Mouse (Mus musculus) CH12.LX (cell line): ENCODE data around the gene Ugt1a2.

Source experiments
- CTCF ChIP-seq, 2 experiments: IDR thresholded peaks in 1 of 2; conservative IDR thresholded peaks in 1 of 2; 2 replicates each; pipeline ENCODE4 v1.5.1; 2011 to 2012; ENCODE audit warnings: low read depth in 2 of 2, low read length in 2 of 2, improper control_type of control experiment in 1 of 2, inconsistent platforms in 1 of 2, mild to moderate bottlenecking in 1 of 2, moderate library complexity in 1 of 2
- ELF1 ChIP-seq: IDR thresholded peaks from 2 replicates; pipeline ENCODE4 v1.6.1; 2014; ENCODE audit warnings: low read depth, mild to moderate bottlenecking, inconsistent platforms, low read length, improper control_type of control experiment
- EP300 ChIP-seq: IDR thresholded peaks from 2 replicates; pipeline ENCODE4 v1.6.1; 2011; ENCODE audit warnings: low read length, improper control_type of control experiment
- ETS1 ChIP-seq: conservative IDR thresholded peaks from 2 replicates; pipeline ENCODE4 v1.6.1; 2012; ENCODE audit warnings: low read depth, mild to moderate bottlenecking, inconsistent platforms, low read length, improper control_type of control experiment, moderate library complexity
- IRF4 ChIP-seq: IDR thresholded peaks from 2 replicates; pipeline ENCODE4 v1.6.1; 2014; ENCODE audit warnings: low read depth, mild to moderate bottlenecking, inconsistent platforms, low read length, improper control_type of control experiment
- KAT2A ChIP-seq: IDR thresholded peaks from 2 replicates; pipeline ENCODE4 v1.6.1; 2012; ENCODE audit warnings: low read length, improper control_type of control experiment, inconsistent platforms; ENCODE audit not compliant: insufficient replicate concordance
- MYC ChIP-seq: IDR thresholded peaks from 2 replicates; pipeline ENCODE4 v1.6.1; 2011; ENCODE audit warnings: low read depth, mild to moderate bottlenecking, improper control_type of control experiment, low read length
- NRF1 ChIP-seq: IDR thresholded peaks from 2 replicates; pipeline ENCODE4 v1.6.1; 2014; ENCODE audit warnings: low read depth, mild to moderate bottlenecking, inconsistent platforms, low read length, improper control_type of control experiment, moderate library complexity
- PAX5 ChIP-seq: IDR thresholded peaks from 2 replicates; pipeline ENCODE4 v1.6.1; 2012; ENCODE audit warnings: low read length, inconsistent platforms, mixed read lengths
- POLR2A ChIP-seq: IDR thresholded peaks from 2 replicates; pipeline ENCODE4 v1.6.1; 2011; ENCODE audit warnings: low read depth, mild to moderate bottlenecking, improper control_type of control experiment, low read length
- SMC3 ChIP-seq: IDR thresholded peaks from 2 replicates; pipeline ENCODE4 v1.6.1; 2011; ENCODE audit warnings: low read depth, low read length, improper control_type of control experiment
- TBP ChIP-seq: conservative IDR thresholded peaks from 2 replicates; pipeline ENCODE4 v1.6.1; 2011; ENCODE audit warnings: low read depth, low read length, improper control_type of control experiment
- ZNF384 ChIP-seq: IDR thresholded peaks from 2 replicates; pipeline ENCODE4 v1.6.1; 2012; ENCODE audit warnings: low read depth, low read length, improper control_type of control experiment, inconsistent platforms

DNA sequence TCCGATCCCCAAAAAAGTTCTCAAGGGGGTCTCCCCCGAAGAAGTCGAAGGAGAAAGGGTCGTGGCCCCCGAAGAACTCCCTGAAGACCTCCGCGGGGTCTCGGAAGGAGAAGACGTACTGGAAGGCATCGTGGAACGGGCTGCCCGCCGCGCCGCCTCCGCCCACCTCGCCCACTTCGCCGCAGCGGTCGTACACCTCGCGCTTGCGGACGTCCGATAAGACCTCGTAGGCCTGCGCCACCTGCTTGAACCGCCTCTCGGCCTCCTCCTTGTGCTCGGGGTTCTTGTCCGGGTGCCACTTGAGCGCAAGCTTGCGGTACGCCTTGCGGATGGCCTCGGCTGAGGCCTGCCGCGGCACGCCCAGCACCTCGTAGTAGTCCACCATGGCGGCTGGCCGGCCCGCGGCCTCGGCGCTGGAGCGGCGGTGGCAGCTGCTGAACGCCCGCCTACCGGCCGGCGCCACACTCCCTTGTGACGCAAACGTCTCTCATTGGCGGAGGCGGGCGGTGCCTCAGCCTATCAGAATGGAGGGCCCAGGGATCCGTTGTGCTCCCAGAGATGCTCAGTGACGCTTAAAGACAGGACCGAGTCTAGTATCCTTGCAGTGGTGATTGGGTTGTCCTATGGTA lies 5.0 kb downstream of the Ugt1a2 start, which contains the start of gene Dnajb3:
- no peak for TF ChIP-seq ZNF384
- no peak for TF ChIP-seq POLR2A
- TF ChIP-seq IRF4, result no peak
- TF ChIP-seq CTCF (conservative IDR thresholded peaks at IDR 0.05 in 1 of 2, IDR thresholded peaks at IDR 0.05 in 1 of 2; ENCODE audit: low read depth in 2 of 2, low read length in 2 of 2), result no peak
- no peak for TF ChIP-seq SMC3
- TF ChIP-seq ELF1, result no peak
- TF ChIP-seq PAX5, result no peak
- TF ChIP-seq EP300, result no peak
- no peak for TF ChIP-seq ETS1
- no peak for TF ChIP-seq KAT2A
- no peak for TF ChIP-seq TBP
- no peak for TF ChIP-seq NRF1
- TF ChIP-seq MYC, result no peak
